Mouse (Mus musculus): ENCODE measurements around the gene Gpr149.

- TF ChIP-seq POLR2A (IDR thresholded peaks at IDR 0.05; ENCODE audit: insufficient read depth, low read depth, low read length), result no peak
- TF ChIP-seq CTCF (IDR thresholded peaks at IDR 0.05; ENCODE audit: insufficient read depth, low read depth, low read length), result no peak
Measured at GRCm38 (mm10) chr3:62604047-62604391, 921 bp downstream of the Gpr149 start.
